Mouse (Mus musculus): ENCODE data around the gene Anapc11. TPM values are rescaled to one million over a fixed set of nuclear protein-coding genes. Genes with fewer than 3 reads are reported as not detected.
"Not testable (repeated sequence)": the region's sequence is repeated elsewhere in the genome, so short reads cannot be mapped to it uniquely, and the experiment has no call there.

Gene Anapc11
- polyA plus RNA-seq, 1 experiment: 97.9 TPM

DNA sequence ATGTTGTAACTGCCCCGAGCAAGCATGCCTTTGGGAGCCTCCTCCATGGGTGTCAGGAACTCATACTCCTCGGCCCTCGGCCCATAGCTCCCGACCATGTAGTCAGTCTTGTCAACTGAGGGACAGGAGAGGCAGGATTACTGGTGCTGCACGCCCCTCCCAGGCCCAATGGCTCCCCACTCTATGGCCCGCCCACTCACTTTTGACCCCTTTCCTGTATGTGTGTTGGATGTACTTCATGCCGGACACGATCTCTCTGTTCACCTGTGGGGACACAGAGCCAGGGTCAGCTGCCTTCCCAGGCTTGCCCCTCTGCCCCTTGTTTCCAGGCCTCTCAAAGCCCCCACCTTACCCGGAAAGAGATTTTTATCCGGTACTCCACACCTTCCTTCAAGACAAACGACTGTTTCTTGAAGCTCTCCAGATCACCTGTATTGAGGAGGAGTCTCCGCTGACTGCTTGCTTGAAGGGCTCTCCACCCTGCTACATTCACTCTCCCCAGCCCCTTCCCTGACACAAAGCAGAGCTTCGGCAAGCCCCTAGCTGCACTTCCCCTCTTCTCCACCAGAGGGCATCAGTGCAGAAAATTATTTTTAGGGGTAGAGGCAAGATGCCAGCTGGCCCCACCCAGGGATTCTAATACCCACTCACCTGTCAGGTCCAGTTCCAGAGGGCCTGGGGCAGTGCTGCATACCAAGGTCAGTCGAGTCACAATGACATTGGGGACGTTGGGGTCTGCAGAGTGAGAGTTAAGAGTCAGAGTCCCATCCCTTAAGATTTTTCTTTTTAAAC lies 18.7 kb upstream of the Anapc11 start:
- Histone ChIP-seq H3K4me1 (ENCODE audit: control insufficient read depth, insufficient read depth, insufficient read length, low read length) (peaks cover 38% of the 10 kb centered on the region), H3K27me3 (ENCODE audit: control insufficient read depth, insufficient read depth, low read length) (no peaks in the 10 kb centered on the region), H3K36me3 (ENCODE audit: control insufficient read depth, insufficient read depth, low read length) (peaks cover 26% of the 10 kb centered on the region), H3K4me3 (ENCODE audit: low read depth, low read length) (peak overlapping the region; percentile 81), H3K27ac (ENCODE audit: insufficient read depth, low read depth, low read length) (peak overlapping the region; percentile 73)
- 52% methylated on average over 15 of the region's 15 CpGs for WGBS
- TF ChIP-seq CTCF (IDR thresholded peaks at IDR 0.05; ENCODE audit: extremely low read depth, insufficient read length, insufficient replicate concordance, low read depth, low read length) (peak; percentile 91; the same call in 1 of the 2 replicates), POLR2A (IDR thresholded peaks at IDR 0.05; ENCODE audit: low read depth, low read length) (peak; percentile 31; the same call in 1 of the 2 replicates)

DNA sequence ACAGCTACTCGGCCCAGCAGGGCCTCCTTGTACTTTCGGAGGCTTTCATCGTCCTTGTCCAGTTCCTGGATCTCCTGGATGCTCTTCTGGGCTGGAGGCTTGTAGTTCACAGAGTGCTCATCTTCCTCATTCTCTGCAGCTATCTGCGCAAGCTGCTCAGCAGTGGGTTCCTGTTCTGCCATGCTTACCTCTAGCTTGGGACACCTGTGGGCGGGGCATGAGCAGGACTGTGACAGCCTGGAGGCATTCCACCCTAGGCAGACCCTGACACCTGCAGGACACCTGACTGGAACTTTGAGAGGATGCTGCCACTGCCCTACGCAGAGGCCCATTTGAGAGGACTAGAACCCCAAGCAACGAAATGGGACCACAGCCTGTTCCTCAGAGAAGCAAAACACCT lies 18.0 kb upstream of the Anapc11 start:
- Histone ChIP-seq H3K4me3 (ENCODE audit: low read depth, low read length) (peak overlapping the region; percentile 81), H3K27ac (ENCODE audit: insufficient read depth, low read depth, low read length) (peak overlapping the region; percentile 73), H3K4me1 (ENCODE audit: control insufficient read depth, insufficient read depth, insufficient read length, low read length) (peaks cover 38% of the 10 kb centered on the region), H3K27me3 (ENCODE audit: control insufficient read depth, insufficient read depth, low read length) (no peaks in the 10 kb centered on the region), H3K36me3 (ENCODE audit: control insufficient read depth, insufficient read depth, low read length) (peaks cover 26% of the 10 kb centered on the region)
- no peak for TF ChIP-seq CTCF (IDR thresholded peaks at IDR 0.05; ENCODE audit: extremely low read depth, insufficient read length, insufficient replicate concordance, low read depth, low read length)
- no peak; the same call in 1 of the 2 replicates for TF ChIP-seq POLR2A (IDR thresholded peaks at IDR 0.05; ENCODE audit: low read depth, low read length)
- WGBS: 21% methylated on average over 7 of the region's 7 CpGs

DNA sequence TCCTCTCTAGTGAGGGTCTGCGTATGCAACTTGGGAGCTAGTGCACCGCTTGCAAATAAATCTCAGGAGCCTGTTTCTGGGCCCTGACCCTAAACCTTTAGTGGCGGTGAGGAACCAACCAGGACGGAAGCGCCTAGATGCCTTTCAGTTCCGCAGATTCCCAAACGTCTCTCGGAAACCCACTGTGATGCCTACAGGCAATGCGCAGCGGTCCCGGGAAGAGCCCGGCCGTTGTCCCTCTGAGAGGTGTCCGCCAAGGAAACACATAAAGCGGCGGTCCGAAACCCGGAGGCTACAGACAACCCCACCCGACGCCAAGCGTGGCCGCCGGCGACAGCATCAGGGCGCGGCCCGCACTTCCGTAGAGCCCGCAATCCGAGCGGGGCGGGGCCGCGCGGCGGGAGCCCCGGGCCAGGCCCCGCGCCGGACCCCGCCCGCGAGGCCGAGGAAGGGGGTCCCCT lies 17.3 kb upstream of the Anapc11 start:
- Histone ChIP-seq H3K4me1 (ENCODE audit: control insufficient read depth, insufficient read depth, insufficient read length, low read length) (peaks cover 38% of the 10 kb centered on the region), H3K36me3 (ENCODE audit: control insufficient read depth, insufficient read depth, low read length) (peaks cover 31% of the 10 kb centered on the region), H3K27me3 (ENCODE audit: control insufficient read depth, insufficient read depth, low read length) (no peaks in the 10 kb centered on the region), H3K27ac (ENCODE audit: insufficient read depth, low read depth, low read length) (peak overlapping the region; percentile 73), H3K4me3 (ENCODE audit: low read depth, low read length) (peak overlapping the region; percentile 81)
- under 1% methylated on average over 44 of the region's 44 CpGs for WGBS
- TF ChIP-seq CTCF (IDR thresholded peaks at IDR 0.05; ENCODE audit: extremely low read depth, insufficient read length, insufficient replicate concordance, low read depth, low read length): no peak
- TF ChIP-seq POLR2A (IDR thresholded peaks at IDR 0.05; ENCODE audit: low read depth, low read length): no peak

DNA sequence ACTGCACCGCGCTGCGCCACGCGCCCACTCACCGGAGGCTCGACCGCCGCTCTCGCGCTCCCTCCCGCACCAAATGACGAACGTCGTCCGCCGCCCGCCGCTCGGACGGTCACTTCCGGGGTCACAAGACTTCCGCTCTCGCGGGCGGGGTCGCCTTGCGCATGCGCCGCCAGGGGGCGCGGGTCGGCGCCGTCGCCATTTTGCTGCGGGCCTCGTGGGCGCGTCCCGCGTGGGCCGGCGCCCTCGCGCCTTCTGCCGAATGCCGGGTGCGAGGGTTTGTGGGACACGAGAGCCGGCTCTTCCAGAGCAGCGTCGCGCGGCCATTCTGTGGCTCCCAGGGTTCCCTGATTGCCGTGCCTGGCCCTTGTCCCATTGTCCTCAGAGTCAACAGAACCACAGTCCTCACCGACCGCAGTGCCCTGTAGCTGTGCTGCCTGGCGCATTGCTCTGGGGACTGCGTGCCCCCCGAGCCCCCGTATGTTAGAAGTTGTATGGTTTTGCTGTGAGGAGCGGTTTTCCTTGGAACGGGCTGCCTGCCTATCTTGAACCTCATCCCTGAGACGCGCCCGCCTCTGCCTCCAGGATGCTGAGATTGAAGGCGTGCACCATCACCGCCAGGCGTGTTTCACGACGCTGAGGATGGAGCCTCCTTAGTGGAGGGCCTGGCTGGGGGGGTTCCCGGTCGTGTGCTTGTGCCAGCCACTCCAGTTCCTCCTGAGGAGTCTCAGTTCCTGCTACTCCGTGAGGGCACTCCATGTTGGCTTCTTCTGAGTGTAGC lies 16.5 kb upstream of the Anapc11 start, which contains the start of gene Arhgdia:
Arhgdia (minus strand) TSS at position 135 of the 778 bp plus-strand sequence.
- Histone ChIP-seq H3K4me1 (ENCODE audit: control insufficient read depth, insufficient read depth, insufficient read length, low read length) (peaks cover 34% of the 10 kb centered on the region), H3K27ac (ENCODE audit: insufficient read depth, low read depth, low read length) (peak within 1 kb of the TSS; percentile 73), H3K27me3 (ENCODE audit: control insufficient read depth, insufficient read depth, low read length) (no peaks in the 10 kb centered on the region), H3K36me3 (ENCODE audit: control insufficient read depth, insufficient read depth, low read length) (peaks cover 33% of the 10 kb centered on the region), H3K4me3 (ENCODE audit: low read depth, low read length) (peak within 1 kb of the TSS; percentile 81)
- WGBS: 2% methylated on average over 70 of the region's 75 CpGs
- TF ChIP-seq POLR2A (IDR thresholded peaks at IDR 0.05; ENCODE audit: low read depth, low read length): peak; percentile 94
- peak; percentile 38; the same call in 1 of the 2 replicates for TF ChIP-seq CTCF (IDR thresholded peaks at IDR 0.05; ENCODE audit: extremely low read depth, insufficient read length, insufficient replicate concordance, low read depth, low read length)

DNA sequence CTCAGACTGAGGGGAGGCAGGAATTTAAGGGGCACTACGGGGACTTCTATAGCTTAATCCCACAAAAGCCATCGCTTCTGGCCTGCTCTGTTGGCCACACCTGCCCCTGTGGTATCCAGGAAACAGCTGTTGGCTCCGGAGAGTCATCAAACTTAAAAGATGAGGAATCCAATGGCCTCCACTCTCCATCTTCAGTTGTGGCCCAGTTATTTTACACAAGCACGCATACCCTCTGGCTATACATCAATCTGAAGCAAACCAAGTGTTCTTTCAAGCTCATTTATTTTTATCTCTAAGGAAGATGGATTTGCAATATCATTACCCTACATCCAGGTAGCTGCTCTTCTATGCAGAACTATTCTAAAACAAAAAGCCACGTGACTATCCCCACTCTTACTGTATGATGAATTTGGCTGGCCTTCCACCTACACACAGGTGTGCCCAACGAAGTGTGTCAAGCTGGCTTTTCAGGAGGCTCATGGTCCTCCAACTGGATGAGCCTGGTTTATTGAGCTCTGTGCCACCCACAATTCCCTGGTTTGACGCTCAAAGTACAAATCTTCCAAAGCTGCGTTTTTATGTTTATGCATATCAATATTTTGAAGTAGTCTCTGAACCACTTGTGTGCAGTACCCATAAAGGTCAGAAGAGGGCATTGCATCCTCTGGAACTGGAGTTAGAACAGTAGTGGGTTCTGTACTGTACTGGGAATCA lies 15.8 kb upstream of the Anapc11 start:
- TF ChIP-seq CTCF (IDR thresholded peaks at IDR 0.05; ENCODE audit: extremely low read depth, insufficient read length, insufficient replicate concordance, low read depth, low read length): peak; percentile 21; the same call in 1 of the 2 replicates
- no peak for TF ChIP-seq POLR2A (IDR thresholded peaks at IDR 0.05; ENCODE audit: low read depth, low read length)
- Histone ChIP-seq H3K27ac (ENCODE audit: insufficient read depth, low read depth, low read length) (peak overlapping the region; percentile 73), H3K36me3 (ENCODE audit: control insufficient read depth, insufficient read depth, low read length) (peaks cover 35% of the 10 kb centered on the region), H3K4me3 (ENCODE audit: low read depth, low read length) (peak overlapping the region; percentile 81), H3K27me3 (ENCODE audit: control insufficient read depth, insufficient read depth, low read length) (no peaks in the 10 kb centered on the region), H3K4me1 (ENCODE audit: control insufficient read depth, insufficient read depth, insufficient read length, low read length) (peaks cover 28% of the 10 kb centered on the region)
- WGBS: 48% methylated on average over 8 of the region's 8 CpGs

DNA sequence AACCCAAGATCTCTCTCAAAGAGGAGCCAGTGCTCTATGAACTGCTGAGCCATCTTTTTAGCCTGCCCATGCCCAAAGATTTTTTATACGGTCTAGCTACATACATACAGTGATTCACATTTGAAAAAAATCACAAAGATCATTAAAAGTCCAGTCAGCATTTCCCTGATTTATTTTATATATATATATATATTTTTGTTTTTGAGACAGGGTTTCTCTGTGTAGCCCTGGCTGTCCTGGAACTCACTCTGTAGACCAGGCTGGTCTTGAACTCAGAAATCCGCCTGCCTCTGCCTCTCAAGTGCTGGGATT lies 15.3 kb upstream of the Anapc11 start:
- not testable (repeated sequence) for H3K4me3 ChIP-seq (ENCODE audit: low read depth, low read length); H3K27ac ChIP-seq (ENCODE audit: insufficient read depth, low read depth, low read length); H3K27me3 ChIP-seq (ENCODE audit: control insufficient read depth, insufficient read depth, low read length)
- peaks cover 30% of the 10 kb centered on the region for H3K36me3 ChIP-seq (ENCODE audit: control insufficient read depth, insufficient read depth, low read length)
- 92% methylated on average over 2 of the region's 2 CpGs for WGBS
- peaks cover 23% of the 10 kb centered on the region for H3K4me1 ChIP-seq (ENCODE audit: control insufficient read depth, insufficient read depth, insufficient read length, low read length)

All from small intestine, adult 2 months (tissue).